Mouse (Mus musculus): ENCODE results near the gene Gja8. TPM values are rescaled to one million over a fixed set of nuclear protein-coding genes. Genes with fewer than 3 reads are reported as not detected.

Gja8 gene
- polyA plus RNA-seq, 1 experiment from 2014 or later = 0.04 TPM

DNA sequence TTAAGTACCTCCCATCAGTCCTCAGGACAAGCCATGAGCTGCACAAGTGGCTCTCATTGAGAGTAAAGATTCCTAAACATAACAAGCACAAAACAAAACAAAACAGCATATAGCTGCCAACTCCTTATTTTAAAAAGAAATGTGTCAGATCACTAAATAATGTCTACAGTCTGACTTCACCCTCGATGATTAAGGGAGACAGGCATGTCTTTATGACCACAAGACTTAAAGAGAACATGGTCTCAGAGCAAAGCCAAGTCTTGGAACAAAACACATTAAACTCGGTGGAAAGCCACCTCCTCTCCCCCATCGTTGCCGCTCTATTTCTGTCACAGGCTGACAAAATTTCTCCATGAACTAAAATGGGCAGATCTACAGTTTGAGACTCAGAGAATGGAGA lies 1.2 kb downstream of the Gja8 start:
- H3K4me2 ChIP-seq = no peak overlapping the region
- no peak overlapping the region for H3K4me3 ChIP-seq
- 76% methylated on average over 4 of the region's 4 CpGs for WGBS
- no peak overlapping the region for H3K9ac ChIP-seq
- no peak for ATAC-seq (ENCODE audit: borderline replicate concordance, extremely low read depth, low FRiP score, low TSS enrichment)
- H3K27me3 ChIP-seq = no peaks in the 10 kb centered on the region
- no peaks in the 10 kb centered on the region for H3K9me3 ChIP-seq
- H3K36me3 ChIP-seq = no peaks in the 10 kb centered on the region
- no peaks in the 10 kb centered on the region for H3K4me1 ChIP-seq
- no peak overlapping the region for H3K27ac ChIP-seq

DNA sequence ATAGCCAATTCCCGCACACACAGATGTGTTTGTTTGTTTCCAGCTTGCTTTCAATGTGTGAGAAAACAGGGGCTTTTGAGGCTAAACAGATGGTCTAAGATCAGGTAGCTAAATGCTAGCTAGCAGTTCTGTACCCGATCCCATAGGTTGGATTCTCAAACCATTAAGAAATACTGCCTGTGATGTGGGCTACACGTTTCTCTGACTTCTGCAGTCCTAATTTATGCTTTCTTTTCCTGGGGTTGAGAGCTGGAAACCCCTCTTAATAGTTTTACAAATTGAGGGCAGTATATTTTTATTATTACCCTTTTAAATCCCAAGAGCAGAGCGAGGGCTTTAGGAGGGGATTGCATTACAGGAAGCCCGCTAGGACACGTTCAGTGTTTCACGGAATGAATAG lies 4.8 kb downstream of the Gja8 start:
- Histone ChIP-seq H3K4me2 (no peak overlapping the region), H3K9ac (no peak overlapping the region), H3K36me3 (no peaks in the 10 kb centered on the region), H3K27ac (no peak overlapping the region), H3K27me3 (no peaks in the 10 kb centered on the region), H3K4me3 (no peak overlapping the region), H3K9me3 (no peaks in the 10 kb centered on the region), H3K4me1 (no peaks in the 10 kb centered on the region)
- no peak for ATAC-seq (ENCODE audit: borderline replicate concordance, extremely low read depth, low FRiP score, low TSS enrichment)
- 68% methylated on average over 7 of the region's 7 CpGs for WGBS

DNA sequence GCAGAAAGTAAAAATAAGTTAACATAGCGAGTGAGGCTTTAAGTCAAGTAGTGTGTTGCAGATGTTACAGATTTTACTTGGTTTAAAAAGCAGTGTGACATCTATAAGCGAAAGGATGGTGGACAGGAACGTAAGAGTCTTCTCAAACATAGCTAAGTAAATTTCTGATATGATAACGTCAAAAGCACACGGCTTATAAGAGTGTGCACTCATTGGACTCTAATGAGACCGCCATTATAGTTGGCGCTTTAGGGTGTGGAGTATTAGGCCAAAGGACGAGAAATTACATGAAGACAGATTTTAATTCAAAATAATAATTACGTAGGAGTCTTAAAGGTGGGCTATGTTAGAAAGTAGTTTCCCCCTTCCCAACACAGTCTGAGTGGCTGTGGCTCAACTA lies 20.2 kb downstream of the Gja8 start:
- Histone ChIP-seq H3K4me2 (peak overlapping the region; percentile 67), H3K9ac (peak overlapping the region; percentile 59; the same call in 1 of the 2 replicates), H3K4me1 (peaks cover 5% of the 10 kb centered on the region), H3K4me3 (peak overlapping the region; percentile 60), H3K27ac (no peak overlapping the region), H3K36me3 (no peaks in the 10 kb centered on the region), H3K27me3 (peaks cover 8% of the 10 kb centered on the region; the same call in 1 of the 2 replicates), H3K9me3 (no peaks in the 10 kb centered on the region)
- 41% methylated on average over 9 of the region's 9 CpGs for WGBS
- ATAC-seq (ENCODE audit: borderline replicate concordance, extremely low read depth, low FRiP score, low TSS enrichment) = no peak

DNA sequence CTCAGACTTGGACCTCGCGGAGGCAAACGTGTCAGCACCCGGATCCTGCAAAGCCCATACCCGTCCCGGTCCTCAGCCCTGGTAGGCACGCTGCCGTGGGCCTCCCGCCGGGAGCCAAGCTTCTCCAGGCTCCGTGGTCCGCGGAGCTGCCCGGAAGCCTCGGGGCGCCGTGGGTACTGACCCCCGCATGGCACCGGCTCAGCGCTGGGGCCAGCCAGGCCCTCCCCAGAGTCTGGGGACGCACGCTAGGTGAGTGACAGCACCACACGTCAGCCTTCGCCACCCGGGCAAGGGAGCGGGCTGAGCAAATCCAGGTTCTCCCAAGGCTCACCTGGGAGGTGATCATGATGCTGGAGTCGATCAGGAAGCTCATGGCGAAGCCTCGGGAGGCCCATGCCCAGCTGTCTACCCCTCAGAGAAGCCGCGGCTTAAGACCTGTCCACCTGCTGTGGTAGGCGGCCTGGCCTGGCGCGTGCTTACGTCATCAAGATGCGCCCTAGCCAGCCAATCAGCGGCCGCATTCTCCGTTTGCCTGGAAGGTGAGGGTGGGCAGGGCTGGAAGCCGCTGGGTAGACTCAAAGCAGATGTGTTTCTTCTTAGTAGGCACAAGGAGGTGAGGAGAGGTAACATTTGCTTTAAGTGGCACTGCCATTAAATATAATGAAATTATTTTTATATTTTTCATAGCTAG lies 20.8 kb downstream of the Gja8 start, which contains the start of gene Gpr89:
Gpr89 (minus strand) TSS at position 496 of the 691 bp plus-strand sequence.
- H3K4me2 ChIP-seq = peak within 1 kb of the TSS; percentile 67
- under 1% methylated on average over 40 of the region's 40 CpGs for WGBS

DNA sequence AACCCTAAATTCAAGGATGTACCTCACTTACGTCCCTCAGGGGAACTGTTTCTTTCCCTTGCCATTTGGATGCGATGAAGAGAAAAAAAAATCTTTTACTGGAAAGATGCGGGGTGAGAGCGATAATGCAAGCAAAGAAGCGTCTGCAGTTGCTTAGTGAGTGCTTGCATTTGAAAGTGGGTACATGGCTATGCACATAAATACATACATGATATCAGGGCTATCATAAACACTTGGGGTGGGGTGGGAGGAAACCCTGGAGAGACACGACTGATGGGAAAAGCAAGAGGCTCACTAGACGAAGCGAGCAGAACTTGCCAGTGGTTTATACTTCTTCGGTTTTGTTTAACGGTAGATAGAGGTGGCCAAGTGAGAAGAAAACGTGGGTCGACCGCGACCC lies 21.4 kb downstream of the Gja8 start, which contains the start of gene Gja5:
Gja5 (plus strand) TSS at position 301 of the 400 bp plus-strand sequence.
- no peak for ATAC-seq (ENCODE audit: borderline replicate concordance, extremely low read depth, low FRiP score, low TSS enrichment)

More for the DNA sequence above, 20.8 kb downstream of the Gja8 start, which contains the start of gene Gpr89:
- Histone ChIP-seq H3K36me3 (no peaks in the 10 kb centered on the region), H3K27ac (no peak within 1 kb of the TSS), H3K9ac (peak within 1 kb of the TSS; percentile 59), H3K4me1 (peaks cover 5% of the 10 kb centered on the region), H3K4me3 (peak within 1 kb of the TSS; percentile 60), H3K27me3 (peaks cover 8% of the 10 kb centered on the region; the same call in 1 of the 2 replicates), H3K9me3 (no peaks in the 10 kb centered on the region)
- ATAC-seq (ENCODE audit: borderline replicate concordance, extremely low read depth, low FRiP score, low TSS enrichment) = peak; percentile 94

DNA sequence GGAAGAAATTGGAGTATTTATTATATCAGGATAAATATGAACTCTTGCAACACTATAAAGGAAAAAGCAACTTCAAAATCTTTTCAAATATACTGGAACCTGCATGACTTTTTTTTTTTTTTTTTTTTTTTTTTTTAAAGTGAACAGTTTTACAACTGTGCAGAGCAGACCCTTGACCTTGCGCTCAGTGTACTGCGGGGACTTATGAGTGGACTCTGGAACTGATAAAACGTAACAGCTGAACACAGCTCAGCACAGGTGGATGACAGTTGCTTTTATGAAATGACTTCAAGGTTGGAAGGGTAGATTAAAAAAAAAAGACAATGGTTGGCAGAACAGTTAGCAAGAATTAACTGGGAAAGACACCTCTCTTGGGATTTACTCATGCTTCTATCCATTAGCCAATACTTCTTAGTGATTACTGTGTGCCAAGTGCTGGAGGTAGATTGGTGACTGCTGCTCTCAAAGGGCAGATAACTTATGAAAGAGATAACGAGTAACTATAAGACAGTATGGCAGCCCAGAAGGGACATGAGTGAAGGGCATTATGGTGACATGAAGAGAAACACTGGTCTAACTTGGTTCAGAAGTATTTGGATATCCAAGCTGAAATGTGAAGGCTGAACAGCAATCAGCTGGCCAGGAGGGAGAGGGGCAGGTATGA lies 23.4 kb downstream of the Gja8 start:
- no peak overlapping the region for H3K27ac ChIP-seq
- H3K9ac ChIP-seq = no peak overlapping the region
- no peak for ATAC-seq (ENCODE audit: borderline replicate concordance, extremely low read depth, low FRiP score, low TSS enrichment)
- peaks cover 3% of the 10 kb centered on the region; the same call in 1 of the 2 replicates for H3K36me3 ChIP-seq
- WGBS = 88% methylated on average over 4 of the region's 4 CpGs
- H3K27me3 ChIP-seq = peaks cover 8% of the 10 kb centered on the region; the same call in 1 of the 2 replicates
- no peak overlapping the region for H3K4me2 ChIP-seq
- H3K4me3 ChIP-seq = no peak overlapping the region
- H3K4me1 ChIP-seq = peaks cover 5% of the 10 kb centered on the region
- no peaks in the 10 kb centered on the region for H3K9me3 ChIP-seq

More for the DNA sequence above, 21.4 kb downstream of the Gja8 start, which contains the start of gene Gja5:
- Histone ChIP-seq H3K27me3 (peaks cover 8% of the 10 kb centered on the region; the same call in 1 of the 2 replicates), H3K4me2 (peak within 1 kb of the TSS; percentile 67), H3K9me3 (no peaks in the 10 kb centered on the region), H3K4me3 (peak within 1 kb of the TSS; percentile 60), H3K36me3 (no peaks in the 10 kb centered on the region), H3K27ac (no peak within 1 kb of the TSS), H3K4me1 (peaks cover 5% of the 10 kb centered on the region), H3K9ac (peak within 1 kb of the TSS; percentile 59)
- WGBS = 10% methylated on average over 14 of the region's 14 CpGs

DNA sequence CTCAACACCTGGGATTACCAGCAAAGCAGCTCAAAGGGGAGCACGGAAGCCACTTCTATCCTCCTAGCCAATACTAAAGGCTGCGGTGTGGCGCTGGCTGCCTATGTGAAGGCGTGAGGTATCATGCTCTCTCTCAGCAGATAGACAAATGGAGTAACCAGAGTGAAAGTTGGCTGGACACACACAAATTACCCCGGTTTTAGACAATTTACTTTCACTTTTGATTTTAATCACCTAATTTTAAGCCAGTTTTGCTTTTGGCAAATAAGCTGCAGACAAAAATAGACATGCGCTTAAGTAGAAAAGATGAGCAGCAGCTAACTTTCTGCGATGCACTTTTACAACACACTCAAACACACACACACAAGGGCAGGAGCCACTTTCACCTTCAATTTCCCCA lies 42.1 kb downstream of the Gja8 start:
- no peak overlapping the region for H3K9ac ChIP-seq
- H3K27me3 ChIP-seq = no peaks in the 10 kb centered on the region
- H3K9me3 ChIP-seq = no peaks in the 10 kb centered on the region
- peaks cover 33% of the 10 kb centered on the region for H3K36me3 ChIP-seq
- no peak overlapping the region for H3K4me2 ChIP-seq
- H3K4me3 ChIP-seq = no peak overlapping the region
- WGBS = 92% methylated on average over 7 of the region's 7 CpGs
- no peak overlapping the region for H3K27ac ChIP-seq
- ATAC-seq (ENCODE audit: borderline replicate concordance, extremely low read depth, low FRiP score, low TSS enrichment) = no peak
- no peaks in the 10 kb centered on the region for H3K4me1 ChIP-seq

DNA sequence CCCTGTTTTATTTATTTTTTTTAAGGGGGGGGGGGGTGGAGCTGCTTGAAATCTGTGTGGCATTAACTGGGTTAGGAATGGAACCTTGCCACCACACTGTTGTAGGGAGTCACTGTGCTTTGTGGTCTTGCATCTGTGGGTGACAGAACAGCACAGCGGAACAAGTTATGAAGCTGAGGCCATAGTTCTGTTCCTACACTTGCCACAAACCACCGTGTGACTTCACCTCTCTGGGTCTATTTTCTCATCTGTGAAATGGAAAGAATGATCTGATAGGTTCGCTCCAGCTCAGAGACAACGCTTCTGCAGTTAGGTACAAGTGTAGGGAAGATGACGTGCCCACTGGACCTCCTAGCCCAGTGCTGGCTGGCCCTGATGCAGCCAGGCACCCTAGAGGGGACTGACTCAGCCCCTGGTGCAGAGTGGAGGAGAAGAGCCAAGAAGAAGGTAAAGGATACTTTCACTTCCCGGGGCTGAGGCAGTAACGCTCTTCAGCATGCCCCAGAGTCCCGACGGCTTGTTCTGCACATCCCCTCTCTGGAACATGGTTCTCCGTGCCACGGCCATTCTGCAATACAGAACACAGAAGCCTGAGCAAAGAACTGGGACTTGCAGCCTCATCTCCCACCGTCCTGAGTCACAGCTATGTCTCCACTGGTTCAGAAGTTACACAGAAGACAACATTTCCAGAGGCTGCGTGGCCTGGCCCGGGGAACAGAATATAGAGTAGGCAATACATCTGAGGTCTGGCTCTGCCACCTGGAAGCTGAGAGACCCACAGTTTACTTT lies 43.6 kb downstream of the Gja8 start:
- Histone ChIP-seq H3K36me3 (peaks cover 28% of the 10 kb centered on the region; the same call in 1 of the 2 replicates), H3K9ac (no peak overlapping the region), H3K4me3 (no peak overlapping the region)

DNA sequence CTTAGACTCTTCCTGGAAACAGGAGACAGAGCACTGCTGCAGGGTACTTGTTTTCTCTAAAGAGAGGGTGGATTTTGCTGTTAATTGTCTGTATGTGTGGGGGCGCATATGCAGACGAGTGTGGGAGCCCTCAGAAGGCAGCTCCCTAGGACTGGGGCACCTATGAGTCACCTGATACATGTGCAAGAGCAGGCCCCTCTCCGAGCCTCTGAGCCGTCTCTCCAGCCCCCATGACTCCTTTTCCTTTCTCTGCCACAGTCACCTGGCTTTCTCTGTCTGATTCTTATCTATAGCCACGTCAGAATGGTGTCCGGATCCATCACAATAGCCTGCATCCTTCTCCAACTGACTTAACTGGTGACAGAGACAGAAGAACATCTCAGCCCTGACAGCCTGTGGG lies 44.3 kb downstream of the Gja8 start:
- H3K27me3 ChIP-seq = no peaks in the 10 kb centered on the region
- no peak overlapping the region for H3K27ac ChIP-seq
- H3K4me1 ChIP-seq = no peaks in the 10 kb centered on the region
- H3K4me3 ChIP-seq = no peak overlapping the region
- no peak overlapping the region for H3K4me2 ChIP-seq
- ATAC-seq (ENCODE audit: borderline replicate concordance, extremely low read depth, low FRiP score, low TSS enrichment) = no peak
- H3K36me3 ChIP-seq = peaks cover 22% of the 10 kb centered on the region; the same call in 1 of the 2 replicates
- H3K9me3 ChIP-seq = no peaks in the 10 kb centered on the region
- WGBS = 69% methylated on average over 6 of the region's 6 CpGs
- H3K9ac ChIP-seq = no peak overlapping the region

More for the DNA sequence above, 43.6 kb downstream of the Gja8 start:
- Histone ChIP-seq H3K4me2 (no peak overlapping the region), H3K4me1 (no peaks in the 10 kb centered on the region), H3K9me3 (no peaks in the 10 kb centered on the region), H3K27ac (no peak overlapping the region), H3K27me3 (no peaks in the 10 kb centered on the region)
- ATAC-seq (ENCODE audit: borderline replicate concordance, extremely low read depth, low FRiP score, low TSS enrichment) = no peak
- 90% methylated on average over 14 of the region's 14 CpGs for WGBS

DNA sequence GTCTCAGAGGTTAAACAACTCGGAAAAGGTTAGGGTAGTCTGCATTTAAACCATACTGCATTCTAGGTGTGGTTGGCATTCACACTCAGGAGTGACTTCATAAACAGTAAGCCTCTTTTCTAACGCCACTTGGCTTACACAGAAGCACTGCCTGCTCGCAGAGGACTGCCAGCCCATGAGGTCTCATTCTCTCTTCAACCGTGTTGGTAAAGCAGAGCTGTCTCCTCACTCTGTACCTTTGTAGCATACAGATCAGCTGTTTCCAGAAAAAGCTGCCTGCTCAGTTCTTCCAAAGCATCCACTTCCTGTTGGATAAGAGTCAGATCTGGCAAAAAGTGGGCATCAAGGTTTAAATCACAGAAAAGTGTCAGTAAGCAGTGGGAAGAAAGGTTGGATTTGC lies 45.4 kb downstream of the Gja8 start:
- no peaks in the 10 kb centered on the region for H3K27me3 ChIP-seq
- H3K36me3 ChIP-seq = peaks cover 22% of the 10 kb centered on the region; the same call in 1 of the 2 replicates
- no peak overlapping the region for H3K4me3 ChIP-seq
- ATAC-seq (ENCODE audit: borderline replicate concordance, extremely low read depth, low FRiP score, low TSS enrichment) = no peak
- 78% methylated on average over 4 of the region's 4 CpGs for WGBS
- H3K9ac ChIP-seq = no peak overlapping the region
- H3K4me1 ChIP-seq = no peaks in the 10 kb centered on the region
- no peak overlapping the region for H3K4me2 ChIP-seq
- no peak overlapping the region for H3K27ac ChIP-seq
- H3K9me3 ChIP-seq = no peaks in the 10 kb centered on the region

DNA sequence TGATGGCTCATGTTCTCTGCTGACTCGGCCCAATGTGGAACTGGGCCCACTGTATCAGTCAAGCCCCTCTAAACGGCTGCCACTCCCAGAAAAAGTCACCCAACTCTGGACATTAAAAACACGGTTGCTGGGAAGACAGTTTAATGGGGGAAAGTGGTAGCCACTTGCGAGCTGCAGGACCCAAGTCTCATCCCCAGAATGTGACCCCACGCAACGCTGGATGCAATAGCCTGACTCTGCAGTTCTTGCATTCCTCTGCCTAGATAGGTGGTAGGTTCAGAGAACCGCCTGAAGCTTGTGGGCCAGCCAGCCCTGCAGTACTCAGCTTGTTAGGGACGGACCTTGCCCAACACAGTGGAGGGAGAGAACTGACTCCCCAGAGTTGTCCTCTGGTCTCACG lies 46.3 kb downstream of the Gja8 start:
- H3K4me3 ChIP-seq = no peak overlapping the region
- ATAC-seq (ENCODE audit: borderline replicate concordance, extremely low read depth, low FRiP score, low TSS enrichment) = no peak
- H3K9me3 ChIP-seq = no peaks in the 10 kb centered on the region
- H3K27me3 ChIP-seq = no peaks in the 10 kb centered on the region
- H3K4me2 ChIP-seq = no peak overlapping the region
- no peak overlapping the region for H3K27ac ChIP-seq
- peaks cover 22% of the 10 kb centered on the region for H3K36me3 ChIP-seq
- H3K9ac ChIP-seq = no peak overlapping the region
- no peaks in the 10 kb centered on the region for H3K4me1 ChIP-seq
- 83% methylated on average over 9 of the region's 9 CpGs for WGBS
